Mouse (Mus musculus): Measurements from ENCODE around the gene Ccr7.

- TF ChIP-seq HCFC1 (IDR thresholded peaks at IDR 0.05; ENCODE audit: borderline replicate concordance, insufficient read depth, low read length) (no peak), ZC3H11A (IDR thresholded peaks at IDR 0.05; ENCODE audit: borderline replicate concordance, low read depth, low read length) (no peak), ZNF384 (IDR thresholded peaks at IDR 0.05; ENCODE audit: low read depth, low read length) (no peak)
Observed at GRCm38 (mm10) chr11:99152323-99153144, 2.3 kb downstream of the Ccr7 start.
